Mouse (Mus musculus) lung, postnatal 4 days (tissue): ENCODE data around the gene Ifrd2.

ENCODE experiments used
- DNase-seq, 2 experiments: peaks; one replicate each; pipeline ENCODE4 v3.0.0; 2021

Ifrd2 gene

GRCm38 (mm10) chr9:107576357-107577107 is 10.9 kb upstream of the Ifrd2 start, which contains the start of gene Hyal1:
Gene Hyal1 (plus strand): TSS chr9:107576927.
- DNase-seq: peak; percentile 88

GRCm38 (mm10) chr9:107577871-107578270 is 9.6 kb upstream of the Ifrd2 start:
- DNase-seq: no peak

- DNase-seq: no peak
Observed at GRCm38 (mm10) chr9:107578587-107578986, 8.9 kb upstream of the Ifrd2 start, which contains the start of gene Naa80. Gene Naa80 (plus strand): TSS chr9:107578887.

- no peak for DNase-seq
Observed at GRCm38 (mm10) chr9:107579023-107579900, 8.2 kb upstream of the Ifrd2 start.

GRCm38 (mm10) chr9:107580501-107581317 is 6.7 kb upstream of the Ifrd2 start, which contains the start of gene Hyal3:
Gene Hyal3 (plus strand): TSS chr9:107580818.
- peak; percentile 93 to 96 for DNase-seq

GRCm38 (mm10) chr9:107581584-107581983 is 5.9 kb upstream of the Ifrd2 start:
- DNase-seq: no peak

- DNase-seq: no peak
Observed at GRCm38 (mm10) chr9:107582509-107583062, 4.9 kb upstream of the Ifrd2 start.

GRCm38 (mm10) chr9:107583174-107583573 is 4.3 kb upstream of the Ifrd2 start:
- DNase-seq: no peak

- no peak for DNase-seq
Observed at GRCm38 (mm10) chr9:107586504-107586903, 938 bp upstream of the Ifrd2 start.

- peak; percentile 59 to 62 for DNase-seq
Observed at GRCm38 (mm10) chr9:107587833-107588639, 594 bp downstream of the Ifrd2 start.

GRCm38 (mm10) chr9:107590058-107590772 is 2.8 kb downstream of the Ifrd2 start:
- peak; percentile 78 to 90 for DNase-seq

GRCm38 (mm10) chr9:107590773-107591060 is 3.3 kb downstream of the Ifrd2 start:
- DNase-seq: peak in 1 of 2 experiments; percentile 50

GRCm38 (mm10) chr9:107593101-107593976 is 5.9 kb downstream of the Ifrd2 start:
- no peak for DNase-seq

GRCm38 (mm10) chr9:107594281-107595062 is 7.0 kb downstream of the Ifrd2 start:
- no peak for DNase-seq

- no peak for DNase-seq
Observed at GRCm38 (mm10) chr9:107596619-107597569, 9.5 kb downstream of the Ifrd2 start.

- no peak for DNase-seq
Observed at GRCm38 (mm10) chr9:107598385-107598784, 10.9 kb downstream of the Ifrd2 start.

GRCm38 (mm10) chr9:107599433-107599832 is 12.0 kb downstream of the Ifrd2 start:
- DNase-seq: no peak

- no peak for DNase-seq
Observed at GRCm38 (mm10) chr9:107599842-107600241, 12.4 kb downstream of the Ifrd2 start.
